Mouse (Mus musculus) embryonic facial prominence, embryonic 13.5 days (tissue): ENCODE measurements around the gene Sik2. TPM values are rescaled to one million over a fixed set of nuclear protein-coding genes. Genes with fewer than 3 reads are reported as not detected.

Experiments used
- ATAC-seq: fragments of 200-750 bp; cut with Nextera tagmentation; 2 replicates; pipeline ENCODE4 v1.8.0; 2017; ENCODE audit warnings: low read depth; ENCODE audit not compliant: insufficient number of reproducible peaks, insufficient read depth, low FRiP score, low TSS enrichment
- H3K27ac ChIP-seq: fragments of 300-500 bp; sonication (generic); 2 replicates; pipeline ENCODE4 v1.5.1; 2015; ENCODE audit warnings: moderate library complexity, mild to moderate bottlenecking, inconsistent platforms
- H3K27me3 ChIP-seq: fragments of 300-500 bp; sonication (generic); 2 replicates; pipeline ENCODE4 v1.6.1; 2015; ENCODE audit warnings: mild to moderate bottlenecking, inconsistent platforms
- H3K36me3 ChIP-seq: fragments of 300-500 bp; sonication (generic); 2 replicates; pipeline ENCODE4 v1.6.1; 2015; ENCODE audit warnings: mild to moderate bottlenecking, inconsistent platforms
- H3K4me1 ChIP-seq: fragments of 300-500 bp; sonication (generic); 2 replicates; pipeline ENCODE4 v1.6.1; 2015; ENCODE audit warnings: inconsistent platforms
- H3K4me2 ChIP-seq: fragments of 300-500 bp; sonication (generic); 2 replicates; pipeline ENCODE4 v1.6.1; 2015; ENCODE audit warnings: moderate library complexity, mild to moderate bottlenecking, inconsistent platforms
- H3K4me3 ChIP-seq: fragments of 300-500 bp; sonication (generic); 2 replicates; pipeline ENCODE4 v1.5.1; 2015; ENCODE audit warnings: mild to moderate bottlenecking, inconsistent platforms
- H3K9ac ChIP-seq: fragments of 300-500 bp; sonication (generic); 2 replicates; pipeline ENCODE4 v1.6.1; 2015; ENCODE audit warnings: mild to moderate bottlenecking, inconsistent platforms
- H3K9me3 ChIP-seq: fragments of 300-500 bp; sonication (generic); 2 replicates; pipeline ENCODE4 v1.6.1; 2016; ENCODE audit warnings: inconsistent platforms
- WGBS: fragments of 180-500 bp; shearing (Covaris S2); methylation state at CpG from one replicate; pipeline ENCODE4 v1.1.7; 2015; ENCODE audit warnings: mixed read lengths; 5-methylcytosine and 5-hydroxymethylcytosine counted together
- polyA plus RNA-seq: library from polyadenylated mRNA; unstranded; fragments of >200 nt; fragmentation: Nextera tagmentation; extraction: Ambion mirVana; gene quantifications from 2 replicates; pipeline ENCODE4 v1.2.1, GENCODE M21; 2015

The Sik2 gene
- polyA plus RNA-seq, 1 experiment from 2014 or later = 19.4 TPM

GRCm38 (mm10) chr9:50900026-50900920 lies 108.6 kb downstream of the Sik2 start:
- Histone ChIP-seq H3K4me3 (no peak overlapping the region), H3K9me3 (no peaks in the 10 kb centered on the region), H3K27me3 (no peaks in the 10 kb centered on the region), H3K27ac (peak overlapping the region; percentile 40; the same call in 1 of the 2 replicates), H3K9ac (no peak overlapping the region), H3K36me3 (peaks cover 38% of the 10 kb centered on the region), H3K4me2 (no peak overlapping the region), H3K4me1 (peaks cover 15% of the 10 kb centered on the region)
- ATAC-seq = no peak
- 61% methylated on average over 7 of the region's 7 CpGs for WGBS

- Histone ChIP-seq H3K27me3 (no peaks in the 10 kb centered on the region), H3K4me2 (no peak overlapping the region), H3K36me3 (peaks cover 70% of the 10 kb centered on the region), H3K9me3 (no peaks in the 10 kb centered on the region), H3K4me3 (no peak overlapping the region), H3K9ac (no peak overlapping the region), H3K27ac (no peak overlapping the region), H3K4me1 (peaks cover 6% of the 10 kb centered on the region)
- WGBS = 83% methylated on average over 4 of the region's 4 CpGs
- no peak for ATAC-seq
Measured at GRCm38 (mm10) chr9:50893665-50894064, 115.2 kb downstream of the Sik2 start.

DNA sequence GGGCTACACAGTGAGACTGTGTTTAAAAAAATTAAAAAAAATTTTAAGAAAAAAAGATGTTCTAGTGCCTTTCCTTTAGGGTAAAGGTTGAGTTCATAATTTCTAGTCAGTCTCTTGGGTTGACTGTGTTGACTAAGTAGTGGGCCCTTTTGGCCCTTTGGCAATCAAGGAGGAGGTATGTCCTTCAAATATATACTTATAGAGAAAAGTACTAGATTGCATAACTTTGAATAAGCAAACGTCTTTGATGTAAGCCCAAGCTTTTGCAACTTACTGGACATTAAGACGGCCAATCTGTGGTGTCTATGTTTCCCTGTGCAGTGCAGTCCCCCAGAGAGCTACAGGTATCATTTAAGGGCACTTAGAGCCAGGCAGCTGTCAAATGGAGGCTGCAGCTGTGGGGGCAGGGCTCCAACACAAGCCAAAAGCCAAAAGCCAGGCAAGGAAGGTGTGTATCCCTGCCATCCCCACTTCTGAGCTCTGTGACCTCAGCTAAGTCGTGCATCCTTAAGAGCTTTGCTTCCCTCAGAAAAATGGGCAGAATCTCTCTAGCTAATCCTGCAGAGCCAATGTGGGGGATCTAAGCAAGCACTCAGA lies 118.3 kb downstream of the Sik2 start:
- no peak overlapping the region for H3K9ac ChIP-seq
- H3K4me3 ChIP-seq = no peak overlapping the region
- WGBS = 79% methylated on average over 3 of the region's 3 CpGs
- no peak for ATAC-seq
- no peak overlapping the region for H3K4me2 ChIP-seq
- peaks cover 19% of the 10 kb centered on the region for H3K4me1 ChIP-seq
- H3K9me3 ChIP-seq = no peaks in the 10 kb centered on the region
- no peaks in the 10 kb centered on the region for H3K27me3 ChIP-seq
- no peak overlapping the region for H3K27ac ChIP-seq
- H3K36me3 ChIP-seq = peaks cover 48% of the 10 kb centered on the region

GRCm38 (mm10) chr9:50889964-50890363 lies 118.9 kb downstream of the Sik2 start:
- no peak for ATAC-seq
- WGBS = 75% methylated on average over 4 of the region's 4 CpGs
- no peak overlapping the region for H3K9ac ChIP-seq
- peaks cover 42% of the 10 kb centered on the region for H3K36me3 ChIP-seq
- no peaks in the 10 kb centered on the region for H3K27me3 ChIP-seq
- peaks cover 26% of the 10 kb centered on the region for H3K4me1 ChIP-seq
- H3K9me3 ChIP-seq = no peaks in the 10 kb centered on the region
- no peak overlapping the region for H3K4me2 ChIP-seq
- H3K4me3 ChIP-seq = no peak overlapping the region
- H3K27ac ChIP-seq = no peak overlapping the region

- Histone ChIP-seq H3K36me3 (peaks cover 34% of the 10 kb centered on the region), H3K4me3 (no peak overlapping the region), H3K4me1 (peaks cover 33% of the 10 kb centered on the region), H3K9ac (no peak overlapping the region), H3K9me3 (no peaks in the 10 kb centered on the region), H3K4me2 (no peak overlapping the region), H3K27ac (no peak overlapping the region), H3K27me3 (no peaks in the 10 kb centered on the region)
- ATAC-seq = no peak
- WGBS = 57% methylated on average over 6 of the region's 6 CpGs
Measured at GRCm38 (mm10) chr9:50889211-50889610, 119.7 kb downstream of the Sik2 start.

GRCm38 (mm10) chr9:50887351-50887750 lies 121.5 kb downstream of the Sik2 start:
- Histone ChIP-seq H3K4me3 (no peak overlapping the region), H3K27me3 (no peaks in the 10 kb centered on the region), H3K27ac (0 out of 2 replicates have a peak overlapping the region, but pooled peaks have one; percentile 11), H3K36me3 (peaks cover 28% of the 10 kb centered on the region), H3K9ac (no peak overlapping the region), H3K4me1 (peaks cover 40% of the 10 kb centered on the region), H3K4me2 (no peak overlapping the region), H3K9me3 (no peaks in the 10 kb centered on the region)
- ATAC-seq = no peak
- WGBS = 32% methylated on average over 4 of the region's 4 CpGs

GRCm38 (mm10) chr9:50886870-50887269 lies 122.0 kb downstream of the Sik2 start:
- no peak overlapping the region for H3K9ac ChIP-seq
- 100% methylated on average over 1 of the region's 1 CpGs for WGBS
- no peak overlapping the region for H3K4me2 ChIP-seq
- no peaks in the 10 kb centered on the region for H3K27me3 ChIP-seq
- H3K4me1 ChIP-seq = peaks cover 40% of the 10 kb centered on the region
- no peak for ATAC-seq
- H3K36me3 ChIP-seq = peaks cover 29% of the 10 kb centered on the region
- H3K27ac ChIP-seq = 0 out of 2 replicates have a peak overlapping the region, but pooled peaks have one; percentile 11
- H3K4me3 ChIP-seq = no peak overlapping the region
- no peaks in the 10 kb centered on the region for H3K9me3 ChIP-seq

DNA sequence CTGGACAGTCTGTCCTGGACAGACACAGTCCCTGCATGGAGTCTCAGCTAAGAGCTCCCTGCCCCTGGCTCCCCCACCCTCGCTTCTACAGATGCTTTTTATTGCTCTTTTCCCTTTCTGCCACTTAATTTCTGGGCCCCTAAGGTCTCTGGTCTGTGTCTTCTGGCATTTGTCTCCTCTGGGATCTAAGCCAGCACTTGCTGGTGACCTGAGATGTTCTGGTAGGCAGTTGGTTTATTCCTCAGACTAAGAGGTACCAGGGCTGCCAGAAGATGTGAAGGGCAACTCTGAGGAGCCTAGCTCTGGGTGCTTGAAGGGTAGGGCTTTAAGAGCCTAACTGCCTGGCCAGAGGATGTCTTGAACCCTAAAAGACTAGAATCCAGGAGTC lies 123.3 kb downstream of the Sik2 start:
- Histone ChIP-seq H3K4me2 (peak overlapping the region; percentile 16; the same call in 1 of the 2 replicates), H3K4me3 (no peak overlapping the region), H3K36me3 (peaks cover 24% of the 10 kb centered on the region), H3K27ac (peak overlapping the region; percentile 81), H3K9me3 (no peaks in the 10 kb centered on the region), H3K9ac (peak overlapping the region; percentile 32; the same call in 1 of the 2 replicates), H3K27me3 (no peaks in the 10 kb centered on the region), H3K4me1 (peaks cover 40% of the 10 kb centered on the region)
- ATAC-seq = no peak
- 28% methylated on average over 1 of the region's 1 CpGs for WGBS

GRCm38 (mm10) chr9:50884741-50885599 lies 123.9 kb downstream of the Sik2 start:
- H3K9me3 ChIP-seq = no peaks in the 10 kb centered on the region
- peak overlapping the region; percentile 16; the same call in 1 of the 2 replicates for H3K4me2 ChIP-seq
- no peak overlapping the region for H3K9ac ChIP-seq
- peaks cover 29% of the 10 kb centered on the region for H3K36me3 ChIP-seq
- peak overlapping the region; percentile 81 for H3K27ac ChIP-seq
- peaks cover 44% of the 10 kb centered on the region for H3K4me1 ChIP-seq
- ATAC-seq = no peak; the same call in 1 of the 2 replicates
- H3K4me3 ChIP-seq = no peak overlapping the region
- H3K27me3 ChIP-seq = no peaks in the 10 kb centered on the region
- 47% methylated on average over 10 of the region's 10 CpGs for WGBS

DNA sequence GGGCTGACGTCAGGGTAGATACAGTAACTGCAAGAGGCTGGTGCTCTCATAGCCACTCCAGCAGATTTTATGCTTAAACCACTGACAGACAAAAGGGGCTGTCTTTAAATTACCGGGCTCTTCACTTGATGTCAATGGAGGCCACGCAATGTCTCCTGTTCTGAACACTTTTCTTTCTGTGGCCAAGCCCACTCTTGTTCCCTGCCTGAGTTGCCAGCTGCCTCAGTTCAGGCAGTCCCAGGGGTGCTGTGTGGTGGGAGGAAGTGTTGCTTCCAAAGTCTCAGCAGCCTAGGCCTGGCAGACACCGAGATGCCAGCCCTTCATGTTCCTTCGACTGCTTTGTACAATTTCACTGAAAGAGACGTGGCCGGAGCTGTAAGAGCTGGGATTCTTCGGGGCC lies 124.8 kb downstream of the Sik2 start:
- Histone ChIP-seq H3K27me3 (no peaks in the 10 kb centered on the region), H3K4me1 (peaks cover 44% of the 10 kb centered on the region), H3K9ac (no peak overlapping the region), H3K27ac (peak overlapping the region; percentile 81), H3K36me3 (peaks cover 38% of the 10 kb centered on the region), H3K4me3 (no peak overlapping the region), H3K9me3 (no peaks in the 10 kb centered on the region), H3K4me2 (no peak overlapping the region)
- no peak for ATAC-seq
- 61% methylated on average over 8 of the region's 8 CpGs for WGBS

DNA sequence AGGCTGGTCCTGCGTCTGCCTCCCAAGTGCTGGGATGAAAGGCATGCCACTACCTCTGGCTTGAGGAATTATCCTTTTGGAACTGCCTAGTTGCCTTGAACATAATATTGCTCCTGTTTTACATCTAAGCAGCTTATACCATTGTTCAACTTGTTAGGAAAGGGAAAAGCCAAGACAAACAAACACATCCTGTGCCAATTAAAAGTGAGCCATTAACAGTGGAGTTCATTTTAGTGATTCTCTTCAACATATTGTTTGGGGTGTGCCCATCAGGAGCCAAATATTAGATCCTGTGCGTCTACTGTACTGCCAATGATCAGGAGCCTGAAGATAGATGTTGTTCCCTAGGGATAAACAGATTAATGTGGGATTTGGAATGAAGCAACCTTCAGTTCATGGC lies 126.7 kb downstream of the Sik2 start:
- no peaks in the 10 kb centered on the region for H3K9me3 ChIP-seq
- no peak for ATAC-seq
- no peaks in the 10 kb centered on the region for H3K27me3 ChIP-seq
- no peak overlapping the region for H3K4me2 ChIP-seq
- no peak overlapping the region for H3K4me3 ChIP-seq
- peaks cover 33% of the 10 kb centered on the region for H3K4me1 ChIP-seq
- H3K27ac ChIP-seq = no peak overlapping the region
- no peak overlapping the region for H3K9ac ChIP-seq
- H3K36me3 ChIP-seq = peaks cover 57% of the 10 kb centered on the region
- WGBS = 88% methylated on average over 2 of the region's 2 CpGs
